8 mouse cellular contexts compared by ENCODE assay signal in the genomic region with DNA sequence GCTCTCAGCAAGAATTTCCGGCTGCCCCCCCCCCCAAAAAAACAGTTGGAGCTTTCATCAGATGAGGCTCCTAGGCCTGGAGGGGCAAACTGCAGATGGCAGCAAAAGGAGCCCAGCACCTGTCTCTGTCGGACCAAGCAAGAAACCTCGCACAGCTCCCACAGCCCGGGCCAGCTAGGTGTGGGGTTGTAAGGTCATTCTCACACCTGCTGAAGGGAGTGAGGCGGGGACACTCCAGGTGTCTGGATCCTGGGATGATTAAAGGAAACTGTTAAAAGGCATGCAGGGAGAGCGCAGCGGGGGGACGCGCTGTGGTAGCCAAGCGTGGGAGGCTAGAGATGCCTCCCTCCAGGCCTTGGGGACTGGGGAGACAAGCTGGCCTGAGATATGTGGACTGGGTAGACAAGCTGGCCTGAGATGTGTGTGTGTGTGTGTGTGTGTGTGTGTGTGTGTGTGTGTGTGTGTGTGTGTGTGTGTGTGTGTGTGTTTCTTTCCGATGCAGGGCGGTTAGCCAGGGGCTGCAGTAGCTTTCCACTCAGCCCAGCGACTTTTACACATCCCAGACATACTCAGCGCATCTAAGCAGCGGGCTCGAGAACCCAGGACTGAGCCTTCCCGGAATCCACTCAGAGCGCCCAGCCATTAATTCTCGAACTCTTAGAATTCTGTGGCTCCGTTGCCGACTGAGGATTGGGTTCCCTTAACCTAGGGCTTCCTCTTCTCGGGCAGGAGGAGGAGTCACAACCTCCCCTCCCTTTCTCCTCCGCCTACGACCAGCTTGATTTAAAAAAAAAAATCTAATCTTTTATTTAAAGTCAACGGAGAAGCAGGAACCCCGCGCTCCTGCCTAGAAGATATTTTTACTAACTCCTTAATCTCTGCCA. TPM values are rescaled to one million over a fixed set of nuclear protein-coding genes. Genes with fewer than 3 reads are reported as not detected.
DNase-seq lines count a peak whose midpoint lies in the region; ATAC-seq and TF ChIP-seq lines count a peak whose summit lies in the region.

No protein-coding gene starts in this region.

- peak overlapping the region; percentile 63 for H3K4me2 ChIP-seq in forebrain, embryonic 15.5 days (replicated peaks)
- H3K4me2 ChIP-seq in lung, postnatal 0 days (replicated peaks; ENCODE audit: low read depth, low read length) = peak overlapping the region; percentile 57

- 28% methylated on average over 27 of the region's 27 CpGs for WGBS in forebrain, embryonic 15.5 days
- whole genome bisulfite sequencing in lung, postnatal 0 days = 16% methylated on average over 24 of the region's 27 CpGs

- peak overlapping the region; percentile 79 for H3K4me3 ChIP-seq in G1E (ENCODE audit: low read depth, low read length)
- H3K4me3 ChIP-seq in forebrain, embryonic 15.5 days = peak overlapping the region; percentile 56
- peak overlapping the region; percentile 62 for H3K4me3 ChIP-seq in lung, postnatal 0 days (ENCODE audit: low read depth, low read length)

- no peak for TF ChIP-seq EP300 in lung, postnatal 0 days (IDR thresholded peaks at IDR 0.05)

- H3K27ac ChIP-seq in forebrain, embryonic 15.5 days (replicated peaks) = peak overlapping the region; percentile 91; the same call in 1 of the 2 replicates
- H3K27ac ChIP-seq in lung, postnatal 0 days (ENCODE audit: low read length) = peak overlapping the region; percentile 84

- peak; percentile 55 for DNase-seq in G1E (ENCODE audit: low spot score)
- peak; percentile 64 for DNase-seq in cerebellum, adult 11-12 months
- peak; percentile 40 for DNase-seq in heart, postnatal 4 days
- peak; percentile 6 for DNase-seq in layer of hippocampus, adult 9-11 months
- peak; percentile 72 for DNase-seq in lung, postnatal 0 days (ENCODE audit: low spot score)
- DNase-seq in ovary, adult 18-20 months (ENCODE audit: low spot score) = peak; percentile 35
- DNase-seq in thymus, postnatal 10 days (ENCODE audit: low spot score in 2 of 2) = peak; percentile 39 to 44

- peaks cover 3% of the 10 kb centered on the region for H3K4me1 ChIP-seq in G1E (ENCODE audit: insufficient read depth, low read depth, low read length)
- no peaks in the 10 kb centered on the region for H3K4me1 ChIP-seq in forebrain, embryonic 15.5 days
- H3K4me1 ChIP-seq in lung, postnatal 0 days (ENCODE audit: insufficient read depth, low read depth, low read length) = no peaks in the 10 kb centered on the region

- peak; percentile 55 for ATAC-seq in G1E (ENCODE audit: extremely low read depth, insufficient number of reproducible peaks, low FRiP score, poor library complexity, severe bottlenecking)
- ATAC-seq in forebrain, embryonic 15.5 days (replicated peaks) = no peak
- ATAC-seq in lung, postnatal 0 days = peak; percentile 17; the same call in 1 of the 2 replicates

- H3K9ac ChIP-seq in forebrain, embryonic 15.5 days (replicated peaks) = peak overlapping the region; percentile 41; the same call in 1 of the 2 replicates
- H3K9ac ChIP-seq in lung, postnatal 0 days (replicated peaks; ENCODE audit: low read depth) = 0 out of 2 replicates have a peak overlapping the region, but pooled peaks have one; percentile 8

- no peaks in the 10 kb centered on the region for H3K27me3 ChIP-seq in G1E (ENCODE audit: insufficient read depth, low read length)
- no peaks in the 10 kb centered on the region for H3K27me3 ChIP-seq in forebrain, embryonic 15.5 days
- H3K27me3 ChIP-seq in lung, postnatal 0 days (replicated peaks; ENCODE audit: insufficient read depth, low read length) = no peaks in the 10 kb centered on the region

- H3K9me3 ChIP-seq in G1E (replicated peaks) = no peaks in the 10 kb centered on the region
- no peaks in the 10 kb centered on the region for H3K9me3 ChIP-seq in forebrain, embryonic 15.5 days
- no peaks in the 10 kb centered on the region for H3K9me3 ChIP-seq in lung, postnatal 0 days (ENCODE audit: low read length)

- no peaks in the 10 kb centered on the region for H3K36me3 ChIP-seq in G1E (replicated peaks)
- no peaks in the 10 kb centered on the region for H3K36me3 ChIP-seq in forebrain, embryonic 15.5 days
- no peaks in the 10 kb centered on the region for H3K36me3 ChIP-seq in lung, postnatal 0 days (ENCODE audit: insufficient read depth, low read length)

- no peak for TF ChIP-seq CTCF in G1E (IDR thresholded peaks at IDR 0.05; ENCODE audit: low read depth, low read length)
- TF ChIP-seq CTCF in lung, postnatal 0 days (IDR thresholded peaks at IDR 0.05) = no peak

RNA-seq across cellular contexts. Expression of a gene that starts 44.1 kb away (rescaled TPM):
- total RNA-seq in G1E (2014; fragmentation: Nextera tagmentation) (52.7 and 65.2 TPM in 2 replicates), G1E (2017) (14.8 and 15.5 TPM in 2 replicates)
- 4.6 and 5.0 TPM in 2 replicates for polyA plus RNA-seq in G1E (2012)
- polyA plus RNA-seq in forebrain, embryonic 15.5 days (2015; fragmentation: Nextera tagmentation; extraction: Ambion mirVana) = 3.4 and 3.9 TPM in 2 replicates
- 10 to 100 TPM; 73.5 to 87.4 TPM for total RNA-seq in heart, postnatal 4 days (2021)
- 6.6 and 6.8 TPM in 2 replicates for polyA plus RNA-seq in lung, postnatal 0 days (2015; fragmentation: Nextera tagmentation; extraction: Ambion mirVana)

Comparison
In these comparisons a context has a peak if more than half of its experiments do, and no peak if none do; other contexts are left out.
1. DNase-seq: peak in every context shown above with its lines; median percentile 72 in lung, postnatal 0 days; 64 in cerebellum, adult 11-12 months; 55 in G1E; 42 in thymus, postnatal 10 days; 40 in heart, postnatal 4 days; 35 in ovary, adult 18-20 months; 6 in layer of hippocampus, adult 9-11 months.